Mouse (Mus musculus) urinary bladder, postnatal 25 days (tissue): ENCODE results near the gene Gm10277.
A peak's percentile ranks its signal among the peaks of the same experiment; 100 is the strongest.
"Not testable (repeated sequence)": the region's sequence is repeated elsewhere in the genome, so short reads cannot be mapped to it uniquely, and the experiment has no call there.

Source experiments
- DNase-seq: peaks from one replicate; pipeline ENCODE4 v3.0.0; 2022; ENCODE audit warnings: low spot score

Gm10277 gene

DNA sequence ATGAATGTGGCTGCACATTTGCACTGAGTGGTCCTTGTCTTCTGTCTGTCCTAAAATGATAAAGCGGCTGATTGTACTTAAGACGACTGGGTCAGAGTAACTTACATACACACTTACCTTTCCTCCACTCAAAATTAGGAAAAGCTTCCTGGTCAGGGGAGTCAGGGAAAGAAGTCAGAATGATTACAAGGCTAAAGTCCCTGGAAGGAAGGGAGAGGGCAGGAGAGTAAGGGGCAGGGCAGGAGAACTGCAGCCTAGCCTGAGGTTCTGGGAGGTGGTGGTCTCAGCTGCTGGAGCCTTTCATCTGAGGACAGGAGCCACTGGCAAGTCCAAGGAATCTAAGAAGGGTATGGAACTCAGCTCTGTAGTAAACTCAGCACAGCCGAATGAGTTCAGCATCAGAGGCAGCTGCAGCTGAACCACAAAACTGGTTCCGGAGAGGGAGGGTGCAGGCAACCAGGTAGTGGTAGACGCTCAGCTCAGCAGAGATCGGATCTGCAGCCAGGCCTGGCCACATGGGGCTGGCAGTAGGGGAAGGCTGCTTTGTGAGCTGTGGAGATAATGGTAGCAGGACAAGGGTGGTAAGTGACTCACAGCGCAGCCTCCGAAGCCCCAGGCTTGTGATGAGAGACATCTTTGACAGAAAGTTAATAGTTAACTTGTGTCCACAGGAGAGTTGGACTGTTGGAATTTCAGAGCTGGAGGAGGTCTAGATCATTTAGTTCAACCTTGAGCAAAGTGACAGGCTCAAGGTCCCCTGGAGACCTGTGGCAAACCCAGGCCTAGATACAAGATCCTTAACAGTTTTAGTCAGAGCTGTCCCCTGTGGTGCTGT is 15.5 kb downstream of the Gm10277 start:
- no peak for DNase-seq

- no peak for DNase-seq
Measured at GRCm38 (mm10) chr11:77770346-77770745, 17.2 kb downstream of the Gm10277 start.

DNA sequence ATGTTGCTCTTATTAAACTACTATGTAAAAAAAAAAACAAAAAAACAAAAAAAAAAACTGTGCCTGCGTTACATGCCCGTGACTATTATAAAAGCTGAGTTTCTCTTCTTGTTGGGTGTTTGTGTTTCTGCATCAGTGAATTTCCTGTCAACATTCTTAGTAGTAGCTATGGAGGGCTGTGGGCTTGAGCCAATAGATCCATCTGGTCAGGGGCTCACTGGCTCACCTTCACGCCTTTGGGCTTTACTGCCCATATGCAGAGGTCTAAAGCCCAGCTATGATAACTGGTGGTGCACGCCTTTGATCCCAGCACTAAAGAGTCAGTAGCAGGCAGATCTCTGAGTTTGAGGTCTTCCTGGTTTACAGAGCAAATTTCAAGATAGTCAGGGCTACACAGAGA is 18.1 kb downstream of the Gm10277 start:
- no peak for DNase-seq

- peak; percentile 43 for DNase-seq
Measured at GRCm38 (mm10) chr11:77766351-77767001, 21.1 kb downstream of the Gm10277 start.

DNA sequence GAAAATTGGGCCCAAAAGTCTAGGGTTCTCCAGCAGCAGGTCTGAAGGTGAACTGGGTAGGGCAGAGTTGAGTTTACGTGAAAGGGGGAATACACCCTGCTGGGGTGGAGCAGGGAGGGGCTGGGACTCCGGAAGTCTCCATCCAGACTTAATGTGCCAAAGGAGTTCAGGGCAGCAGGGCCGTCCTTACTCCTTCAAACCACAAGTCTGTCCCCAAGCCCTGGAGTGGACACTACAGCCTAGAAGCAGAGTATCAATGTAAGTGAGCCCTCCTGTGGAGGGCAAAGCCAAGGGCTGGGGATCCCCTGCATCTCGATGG is 22.1 kb downstream of the Gm10277 start:
- DNase-seq: no peak

GRCm38 (mm10) chr11:77764694-77765458 is 22.7 kb downstream of the Gm10277 start:
- no peak for DNase-seq

DNA sequence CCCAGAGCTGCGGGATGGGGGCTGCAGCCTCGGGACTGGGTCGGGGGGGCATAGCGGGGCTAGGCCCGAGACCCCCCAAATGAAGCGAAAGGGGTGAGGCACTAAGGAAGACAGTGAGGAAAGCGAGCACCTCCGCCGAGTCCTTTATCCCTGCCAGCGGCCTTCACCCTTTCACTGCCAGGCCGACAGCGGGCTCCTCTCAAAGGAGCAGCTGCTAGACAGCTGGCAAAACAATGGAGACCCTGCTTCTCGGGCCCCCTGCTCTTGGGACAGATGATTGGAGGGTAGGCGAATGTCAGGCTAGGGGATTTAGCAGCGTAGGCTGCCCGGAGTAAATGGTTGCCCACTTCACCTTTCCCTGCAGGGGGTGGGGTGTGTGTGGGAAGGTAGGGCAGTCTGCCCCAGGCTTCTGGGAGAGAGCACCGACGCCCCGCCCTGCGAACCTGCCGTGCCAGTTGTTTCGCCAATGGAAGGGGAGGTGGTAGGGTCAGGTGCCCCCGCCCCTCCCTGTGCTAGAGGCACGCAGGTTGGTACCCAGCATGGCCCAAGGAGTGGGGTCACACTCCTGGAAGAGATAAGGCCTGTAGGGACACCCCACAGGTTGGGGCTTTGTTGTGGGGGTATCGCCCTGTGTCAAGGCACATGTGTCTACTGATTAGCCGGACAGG is 23.7 kb downstream of the Gm10277 start:
- DNase-seq: peak; percentile 47

- peak; percentile 92 for DNase-seq
Measured at GRCm38 (mm10) chr11:77762783-77763672, 24.5 kb downstream of the Gm10277 start, which contains the start of gene Myo18a. TSS of gene Myo18a (plus strand) at chr11:77763246.

GRCm38 (mm10) chr11:77760031-77760430 is 27.5 kb downstream of the Gm10277 start:
- DNase-seq: no peak

- DNase-seq: no peak
Measured at GRCm38 (mm10) chr11:77753469-77753868, 34.1 kb downstream of the Gm10277 start.

GRCm38 (mm10) chr11:77752525-77752924 is 35.0 kb downstream of the Gm10277 start:
- no peak for DNase-seq

DNA sequence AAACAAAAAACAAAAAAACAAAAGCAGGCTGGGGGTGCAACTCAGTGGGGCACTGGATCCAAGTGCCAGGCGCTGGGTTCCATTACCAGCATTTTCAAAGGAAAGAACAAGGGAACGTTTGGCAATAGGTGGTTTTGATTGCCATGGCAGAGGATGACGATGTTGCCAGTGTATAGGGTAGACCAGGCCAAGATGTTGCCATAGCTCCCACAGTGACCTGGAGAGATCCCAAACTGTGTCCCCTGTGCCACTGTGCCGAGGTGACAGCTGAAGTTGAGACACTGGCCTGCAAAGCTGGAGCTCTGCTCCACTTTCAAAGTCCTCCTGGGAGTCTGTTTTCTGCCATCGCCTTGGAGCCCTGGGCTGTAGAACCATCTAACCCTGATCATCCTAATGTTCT is 38.6 kb downstream of the Gm10277 start:
- no peak for DNase-seq

DNA sequence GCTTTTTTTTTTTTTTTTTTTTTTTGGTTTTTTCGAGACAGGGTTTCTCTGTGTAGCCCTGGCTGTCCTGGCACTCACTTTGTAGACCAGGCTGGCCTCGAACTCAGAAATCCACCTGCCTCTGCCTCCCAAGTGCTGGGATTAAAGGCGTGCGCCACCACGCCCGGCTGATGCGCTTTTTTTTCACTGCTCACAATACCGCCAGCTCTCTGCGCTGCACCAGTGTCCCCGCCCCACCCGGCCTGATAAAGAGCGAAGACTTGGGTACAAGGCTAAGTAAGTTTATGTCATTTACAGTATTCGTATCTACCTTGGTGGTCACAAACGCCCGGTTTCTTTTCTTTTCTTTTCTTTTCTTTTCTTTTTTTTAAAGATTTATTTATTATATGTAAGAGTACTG is 40.4 kb downstream of the Gm10277 start:
- DNase-seq: not testable (repeated sequence)

GRCm38 (mm10) chr11:77746652-77747051 is 40.9 kb downstream of the Gm10277 start:
- DNase-seq: no peak

DNA sequence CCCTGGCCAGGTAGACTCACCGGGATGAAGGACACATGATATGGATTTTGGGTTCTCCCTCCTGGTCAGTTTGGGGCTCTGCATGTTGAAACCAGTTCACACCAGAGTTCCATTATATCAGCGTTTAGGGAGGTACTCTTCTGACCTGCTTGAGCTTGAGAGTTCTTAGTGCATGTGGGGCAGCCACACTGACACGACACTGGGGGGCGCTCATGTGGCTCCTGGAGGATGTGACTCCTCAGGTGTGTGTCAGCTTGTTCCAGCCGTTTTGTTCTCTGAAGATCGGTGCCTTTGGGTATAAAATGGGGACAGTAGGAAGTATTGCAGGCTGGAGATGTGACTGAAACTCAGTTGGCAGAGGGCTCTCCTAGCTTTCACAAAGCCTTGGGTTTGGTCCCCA is 43.6 kb downstream of the Gm10277 start:
- peak; percentile 20 for DNase-seq

DNA sequence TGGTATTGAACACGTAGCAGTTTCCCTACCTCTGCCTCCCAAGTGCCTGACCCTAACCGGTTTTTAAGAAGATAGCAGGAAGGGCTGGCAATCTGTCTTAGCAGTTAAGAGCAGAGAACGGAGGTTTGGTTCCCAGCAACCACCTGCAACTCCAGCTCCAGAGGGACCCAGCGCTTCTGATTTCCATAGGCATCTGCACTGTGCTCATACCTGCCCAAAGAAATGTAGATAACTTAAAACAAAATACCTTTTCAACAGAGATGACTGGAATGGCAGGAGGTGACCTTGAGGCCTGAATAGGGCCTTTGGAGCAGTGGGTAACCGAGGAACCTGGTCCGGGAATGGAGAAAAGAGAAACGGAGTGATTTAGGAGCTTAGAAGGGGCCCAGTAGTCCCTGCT is 49.0 kb downstream of the Gm10277 start:
- no peak for DNase-seq

DNA sequence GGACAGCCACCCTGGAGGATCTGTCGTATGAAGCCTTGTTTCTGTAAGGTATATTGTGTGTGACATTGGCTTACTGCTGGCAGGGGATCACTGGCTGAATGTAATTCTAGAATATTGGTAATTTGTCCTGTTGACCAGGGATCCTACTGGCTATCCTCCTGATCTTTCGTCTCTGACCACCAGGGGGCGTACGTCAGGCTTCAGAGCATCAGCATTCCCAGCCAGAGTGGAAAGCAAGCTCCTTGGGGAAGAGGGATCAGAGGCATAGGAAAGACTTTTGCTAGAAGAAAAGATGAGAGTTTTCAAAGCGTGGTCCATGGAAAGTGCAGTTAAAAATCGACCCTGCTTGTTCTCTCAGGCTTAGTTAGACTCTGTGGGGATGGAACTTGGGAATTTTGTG is 50.3 kb downstream of the Gm10277 start:
- peak; percentile 85 for DNase-seq
